Mouse (Mus musculus) CD4-positive, CD25-positive, alpha-beta regulatory T cell, adult 2 months (primary cell): ENCODE data around the gene Elovl6.

Experiments
- DNase-seq: peaks from one replicate; pipeline ENCODE4 v3.0.0-alpha.2; 2012; ENCODE audit warnings: low read depth, low spot score

The Elovl6 gene

GRCm38 (mm10) chr3:129645409-129645808 is 113.3 kb downstream of the Elovl6 start:
- DNase-seq: no peak

GRCm38 (mm10) chr3:129646781-129647180 is 114.6 kb downstream of the Elovl6 start:
- no peak for DNase-seq

- no peak for DNase-seq
Observed at GRCm38 (mm10) chr3:129647312-129647711, 115.2 kb downstream of the Elovl6 start.

GRCm38 (mm10) chr3:129648598-129648997 is 116.4 kb downstream of the Elovl6 start:
- DNase-seq: no peak

GRCm38 (mm10) chr3:129649586-129650292 is 117.6 kb downstream of the Elovl6 start:
- no peak for DNase-seq

- DNase-seq: no peak
Observed at GRCm38 (mm10) chr3:129650293-129650612, 118.1 kb downstream of the Elovl6 start.

- DNase-seq: no peak
Observed at GRCm38 (mm10) chr3:129650931-129651330, 118.8 kb downstream of the Elovl6 start.

- DNase-seq: no peak
Observed at GRCm38 (mm10) chr3:129651765-129652164, 119.6 kb downstream of the Elovl6 start.

GRCm38 (mm10) chr3:129652476-129652875 is 120.3 kb downstream of the Elovl6 start:
- DNase-seq: peak; percentile 8

- no peak for DNase-seq
Observed at GRCm38 (mm10) chr3:129656540-129656939, 124.4 kb downstream of the Elovl6 start.

- no peak for DNase-seq
Observed at GRCm38 (mm10) chr3:129657222-129657621, 125.1 kb downstream of the Elovl6 start.

- no peak for DNase-seq
Observed at GRCm38 (mm10) chr3:129657775-129658174, 125.6 kb downstream of the Elovl6 start.

- DNase-seq: peak; percentile 88
Observed at GRCm38 (mm10) chr3:129658776-129659175, 126.6 kb downstream of the Elovl6 start.

- no peak for DNase-seq
Observed at GRCm38 (mm10) chr3:129663906-129664305, 131.8 kb downstream of the Elovl6 start.

- DNase-seq: no peak
Observed at GRCm38 (mm10) chr3:129675923-129676322, 143.8 kb downstream of the Elovl6 start.

GRCm38 (mm10) chr3:129680258-129680657 is 148.1 kb downstream of the Elovl6 start:
- no peak for DNase-seq

GRCm38 (mm10) chr3:129681841-129682240 is 149.7 kb downstream of the Elovl6 start:
- no peak for DNase-seq

GRCm38 (mm10) chr3:129682389-129682788 is 150.2 kb downstream of the Elovl6 start:
- DNase-seq: no peak

GRCm38 (mm10) chr3:129683060-129683679 is 151.0 kb downstream of the Elovl6 start:
- DNase-seq: peak; percentile 54

- DNase-seq: no peak
Observed at GRCm38 (mm10) chr3:129686196-129686595, 154.0 kb downstream of the Elovl6 start.

GRCm38 (mm10) chr3:129686698-129687333 is 154.7 kb downstream of the Elovl6 start:
- DNase-seq: peak; percentile 82

- no peak for DNase-seq
Observed at GRCm38 (mm10) chr3:129687429-129687828, 155.3 kb downstream of the Elovl6 start.
